Mouse (Mus musculus): Measurements from ENCODE around the gene Ipo9. TPM values are rescaled to one million over a fixed set of nuclear protein-coding genes. Genes with fewer than 3 reads are reported as not detected.
A peak's percentile ranks its signal among the peaks of the same experiment; 100 is the strongest.

Gene Ipo9
- polyA plus RNA-seq, 1 experiment from 2014 or later, result 156 TPM

- WGBS, result 86% methylated on average over 8 of the region's 8 CpGs
- H3K36me3 ChIP-seq (ENCODE audit: control insufficient read depth, insufficient read depth, low read length), result peaks cover 78% of the 10 kb centered on the region
- H3K9me3 ChIP-seq (ENCODE audit: control insufficient read depth, low read length), result no peaks in the 10 kb centered on the region
- no peak overlapping the region for H3K27ac ChIP-seq (ENCODE audit: low read depth, low read length)
- 0 out of 2 replicates have a peak, but pooled peaks cover 3% of the 10 kb centered on the region for H3K4me1 ChIP-seq (ENCODE audit: control insufficient read depth, insufficient read depth, low read length)
- no peak overlapping the region for H3K9ac ChIP-seq (replicated peaks; ENCODE audit: low read depth, low read length)
- H3K4me3 ChIP-seq (ENCODE audit: low read depth, low read length), result no peak overlapping the region
- no peak for ATAC-seq (ENCODE audit: low read depth)
- H3K27me3 ChIP-seq (ENCODE audit: control insufficient read depth, insufficient read depth, low read length), result no peaks in the 10 kb centered on the region
- no peak overlapping the region for H3K4me2 ChIP-seq (ENCODE audit: low read depth, low read length)
Measured at GRCm38 (mm10) chr1:135462736-135463135, 32.4 kb upstream of the Ipo9 start.

GRCm38 (mm10) chr1:135462304-135462703, 32.0 kb upstream of the Ipo9 start:
- Histone ChIP-seq H3K9ac (replicated peaks; ENCODE audit: low read depth, low read length) (no peak overlapping the region), H3K36me3 (ENCODE audit: control insufficient read depth, insufficient read depth, low read length) (peaks cover 76% of the 10 kb centered on the region), H3K27me3 (ENCODE audit: control insufficient read depth, insufficient read depth, low read length) (no peaks in the 10 kb centered on the region), H3K4me2 (ENCODE audit: low read depth, low read length) (no peak overlapping the region), H3K4me1 (ENCODE audit: control insufficient read depth, insufficient read depth, low read length) (0 out of 2 replicates have a peak, but pooled peaks cover 3% of the 10 kb centered on the region), H3K4me3 (ENCODE audit: low read depth, low read length) (no peak overlapping the region), H3K9me3 (ENCODE audit: control insufficient read depth, low read length) (no peaks in the 10 kb centered on the region), H3K27ac (ENCODE audit: low read depth, low read length) (no peak overlapping the region)
- 71% methylated on average over 4 of the region's 4 CpGs for WGBS
- ATAC-seq (ENCODE audit: low read depth), result no peak

- 83% methylated on average over 3 of the region's 3 CpGs for WGBS
- H3K27me3 ChIP-seq (ENCODE audit: control insufficient read depth, insufficient read depth, low read length), result no peaks in the 10 kb centered on the region
- no peak overlapping the region for H3K4me3 ChIP-seq (ENCODE audit: low read depth, low read length)
- ATAC-seq (ENCODE audit: low read depth), result peak; percentile 62; the same call in 1 of the 2 replicates
- H3K27ac ChIP-seq (ENCODE audit: low read depth, low read length), result no peak overlapping the region
- H3K9me3 ChIP-seq (ENCODE audit: control insufficient read depth, low read length), result no peaks in the 10 kb centered on the region
- peaks cover 80% of the 10 kb centered on the region for H3K36me3 ChIP-seq (ENCODE audit: control insufficient read depth, insufficient read depth, low read length)
- no peak overlapping the region for H3K4me2 ChIP-seq (ENCODE audit: low read depth, low read length)
- 0 out of 2 replicates have a peak, but pooled peaks cover 3% of the 10 kb centered on the region for H3K4me1 ChIP-seq (ENCODE audit: control insufficient read depth, insufficient read depth, low read length)
- no peak overlapping the region for H3K9ac ChIP-seq (replicated peaks; ENCODE audit: low read depth, low read length)
Measured at GRCm38 (mm10) chr1:135461097-135461730, 30.9 kb upstream of the Ipo9 start.

- no peak overlapping the region for H3K9ac ChIP-seq (replicated peaks; ENCODE audit: low read depth, low read length)
- no peaks in the 10 kb centered on the region for H3K9me3 ChIP-seq (ENCODE audit: control insufficient read depth, low read length)
Measured at GRCm38 (mm10) chr1:135460521-135460920, 30.2 kb upstream of the Ipo9 start.

GRCm38 (mm10) chr1:135457860-135458259, 27.6 kb upstream of the Ipo9 start:
- no peak overlapping the region for H3K27ac ChIP-seq (ENCODE audit: low read depth, low read length)
- H3K9me3 ChIP-seq (ENCODE audit: control insufficient read depth, low read length), result no peaks in the 10 kb centered on the region
- peaks cover 81% of the 10 kb centered on the region for H3K36me3 ChIP-seq (ENCODE audit: control insufficient read depth, insufficient read depth, low read length)
- no peaks in the 10 kb centered on the region for H3K4me1 ChIP-seq (ENCODE audit: control insufficient read depth, insufficient read depth, low read length)
- no peak overlapping the region for H3K4me2 ChIP-seq (ENCODE audit: low read depth, low read length)
- H3K27me3 ChIP-seq (ENCODE audit: control insufficient read depth, insufficient read depth, low read length), result no peaks in the 10 kb centered on the region
- 92% methylated on average over 5 of the region's 5 CpGs for WGBS
- no peak for ATAC-seq (ENCODE audit: low read depth)
- H3K4me3 ChIP-seq (ENCODE audit: low read depth, low read length), result no peak overlapping the region
- H3K9ac ChIP-seq (replicated peaks; ENCODE audit: low read depth, low read length), result no peak overlapping the region

More at GRCm38 (mm10) chr1:135460521-135460920, 30.2 kb upstream of the Ipo9 start:
- Histone ChIP-seq H3K4me1 (ENCODE audit: control insufficient read depth, insufficient read depth, low read length) (0 out of 2 replicates have a peak, but pooled peaks cover 3% of the 10 kb centered on the region), H3K27ac (ENCODE audit: low read depth, low read length) (no peak overlapping the region), H3K4me2 (ENCODE audit: low read depth, low read length) (no peak overlapping the region), H3K27me3 (ENCODE audit: control insufficient read depth, insufficient read depth, low read length) (no peaks in the 10 kb centered on the region), H3K36me3 (ENCODE audit: control insufficient read depth, insufficient read depth, low read length) (peaks cover 80% of the 10 kb centered on the region), H3K4me3 (ENCODE audit: low read depth, low read length) (no peak overlapping the region)
- 93% methylated on average over 16 of the region's 16 CpGs for WGBS
- no peak for ATAC-seq (ENCODE audit: low read depth)

- WGBS, result 80% methylated on average over 10 of the region's 10 CpGs
- Histone ChIP-seq H3K9ac (replicated peaks; ENCODE audit: low read depth, low read length) (no peak overlapping the region), H3K27ac (ENCODE audit: low read depth, low read length) (no peak overlapping the region), H3K9me3 (ENCODE audit: control insufficient read depth, low read length) (no peaks in the 10 kb centered on the region), H3K27me3 (ENCODE audit: control insufficient read depth, insufficient read depth, low read length) (no peaks in the 10 kb centered on the region), H3K4me2 (ENCODE audit: low read depth, low read length) (no peak overlapping the region), H3K4me3 (ENCODE audit: low read depth, low read length) (no peak overlapping the region), H3K4me1 (ENCODE audit: control insufficient read depth, insufficient read depth, low read length) (no peaks in the 10 kb centered on the region), H3K36me3 (ENCODE audit: control insufficient read depth, insufficient read depth, low read length) (peaks cover 77% of the 10 kb centered on the region)
- no peak for ATAC-seq (ENCODE audit: low read depth)
Measured at GRCm38 (mm10) chr1:135452259-135452658, 22.0 kb upstream of the Ipo9 start.

- Histone ChIP-seq H3K9ac (replicated peaks; ENCODE audit: low read depth, low read length) (no peak overlapping the region), H3K27me3 (ENCODE audit: control insufficient read depth, insufficient read depth, low read length) (no peaks in the 10 kb centered on the region), H3K4me1 (ENCODE audit: control insufficient read depth, insufficient read depth, low read length) (no peaks in the 10 kb centered on the region), H3K36me3 (ENCODE audit: control insufficient read depth, insufficient read depth, low read length) (peaks cover 69% of the 10 kb centered on the region), H3K4me3 (ENCODE audit: low read depth, low read length) (no peak overlapping the region), H3K4me2 (ENCODE audit: low read depth, low read length) (no peak overlapping the region), H3K27ac (ENCODE audit: low read depth, low read length) (no peak overlapping the region), H3K9me3 (ENCODE audit: control insufficient read depth, low read length) (no peaks in the 10 kb centered on the region)
- ATAC-seq (ENCODE audit: low read depth), result no peak
- WGBS, result 92% methylated on average over 2 of the region's 2 CpGs
Measured at GRCm38 (mm10) chr1:135451419-135451818, 21.1 kb upstream of the Ipo9 start.

- Histone ChIP-seq H3K4me2 (ENCODE audit: low read depth, low read length) (no peak overlapping the region), H3K9me3 (ENCODE audit: control insufficient read depth, low read length) (no peaks in the 10 kb centered on the region), H3K36me3 (ENCODE audit: control insufficient read depth, insufficient read depth, low read length) (peaks cover 54% of the 10 kb centered on the region), H3K4me3 (ENCODE audit: low read depth, low read length) (no peak overlapping the region), H3K27ac (ENCODE audit: low read depth, low read length) (no peak overlapping the region), H3K9ac (replicated peaks; ENCODE audit: low read depth, low read length) (no peak overlapping the region), H3K27me3 (ENCODE audit: control insufficient read depth, insufficient read depth, low read length) (no peaks in the 10 kb centered on the region), H3K4me1 (ENCODE audit: control insufficient read depth, insufficient read depth, low read length) (no peaks in the 10 kb centered on the region)
- WGBS, result 94% methylated on average over 8 of the region's 8 CpGs
- ATAC-seq (ENCODE audit: low read depth), result no peak
Measured at GRCm38 (mm10) chr1:135449876-135450275, 19.6 kb upstream of the Ipo9 start.

- WGBS, result over 99% methylated on average over 5 of the region's 5 CpGs
Measured at GRCm38 (mm10) chr1:135448940-135449339, 18.6 kb upstream of the Ipo9 start.

More at GRCm38 (mm10) chr1:135448940-135449339, 18.6 kb upstream of the Ipo9 start:
- Histone ChIP-seq H3K27me3 (ENCODE audit: control insufficient read depth, insufficient read depth, low read length) (no peaks in the 10 kb centered on the region), H3K9ac (replicated peaks; ENCODE audit: low read depth, low read length) (no peak overlapping the region), H3K4me3 (ENCODE audit: low read depth, low read length) (no peak overlapping the region), H3K4me2 (ENCODE audit: low read depth, low read length) (no peak overlapping the region), H3K36me3 (ENCODE audit: control insufficient read depth, insufficient read depth, low read length) (peaks cover 48% of the 10 kb centered on the region), H3K9me3 (ENCODE audit: control insufficient read depth, low read length) (no peaks in the 10 kb centered on the region), H3K27ac (ENCODE audit: low read depth, low read length) (no peak overlapping the region), H3K4me1 (ENCODE audit: control insufficient read depth, insufficient read depth, low read length) (no peaks in the 10 kb centered on the region)
- no peak for ATAC-seq (ENCODE audit: low read depth)

Measured in neural tube, embryonic 14.5 days (tissue).